Mouse (Mus musculus) left cerebral cortex, adult 8-10 months (tissue): ENCODE results near the gene Dupd1. TPM values are rescaled to one million over a fixed set of nuclear protein-coding genes. Genes with fewer than 3 reads are reported as not detected.

ENCODE experiments used
- DNase-seq, 2 experiments: peaks; one replicate each; pipeline ENCODE4 v3.0.0; 2022; ENCODE audit warnings: low spot score in 2 of 2
- total RNA-seq, 4 experiments: library from RNA; stranded (reverse); gene quantifications; 2 replicates each; pipeline ENCODE4 v1.2.4; 2022

Gene Dupd1
- total RNA-seq, 4 experiments from 2014 or later: not detected

- no peak for DNase-seq
Measured at GRCm38 (mm10) chr14:21722021-21722698, 7.8 kb upstream of the Dupd1 start.

- DNase-seq: no peak
Measured at GRCm38 (mm10) chr14:21720430-21721205, 6.2 kb upstream of the Dupd1 start.

- DNase-seq: no peak
Measured at GRCm38 (mm10) chr14:21719646-21720383, 5.4 kb upstream of the Dupd1 start.

- no peak for DNase-seq
Measured at GRCm38 (mm10) chr14:21711231-21711630, 3.1 kb downstream of the Dupd1 start.

GRCm38 (mm10) chr14:21709545-21709944, 4.8 kb downstream of the Dupd1 start:
- no peak for DNase-seq

- peak in 1 of 2 experiments; percentile 47 for DNase-seq
Measured at GRCm38 (mm10) chr14:21706759-21707571, 7.4 kb downstream of the Dupd1 start.

GRCm38 (mm10) chr14:21705462-21705861, 8.9 kb downstream of the Dupd1 start:
- no peak for DNase-seq

- DNase-seq: no peak
Measured at GRCm38 (mm10) chr14:21703255-21703654, 11.1 kb downstream of the Dupd1 start.

GRCm38 (mm10) chr14:21702691-21703090, 11.7 kb downstream of the Dupd1 start:
- DNase-seq: no peak

GRCm38 (mm10) chr14:21696186-21696830, 18.1 kb downstream of the Dupd1 start:
- no peak for DNase-seq

- no peak for DNase-seq
Measured at GRCm38 (mm10) chr14:21695020-21695419, 19.4 kb downstream of the Dupd1 start.

- no peak for DNase-seq
Measured at GRCm38 (mm10) chr14:21691070-21691469, 23.3 kb downstream of the Dupd1 start.

GRCm38 (mm10) chr14:21686376-21687279, 27.7 kb downstream of the Dupd1 start:
- no peak for DNase-seq

- no peak for DNase-seq
Measured at GRCm38 (mm10) chr14:21685411-21686146, 28.8 kb downstream of the Dupd1 start.

- no peak for DNase-seq
Measured at GRCm38 (mm10) chr14:21683834-21684233, 30.5 kb downstream of the Dupd1 start.

GRCm38 (mm10) chr14:21682681-21683129, 31.7 kb downstream of the Dupd1 start:
- no peak for DNase-seq

GRCm38 (mm10) chr14:21679631-21680201, 34.7 kb downstream of the Dupd1 start:
- no peak for DNase-seq

- DNase-seq: no peak
Measured at GRCm38 (mm10) chr14:21678509-21679285, 35.7 kb downstream of the Dupd1 start.
